Mouse (Mus musculus) kidney, postnatal 0 days (tissue): ENCODE data around the gene Slf1. TPM values are rescaled to one million over a fixed set of nuclear protein-coding genes. Genes with fewer than 3 reads are reported as not detected.

Source experiments
- ATAC-seq: fragments of 200-750 bp; cut with Nextera tagmentation; replicated peaks from 2 replicates; pipeline ENCODE4 v1.8.0; 2017; ENCODE audit warnings: low read depth, moderate number of reproducible peaks, moderate TSS enrichment, moderate library complexity; ENCODE audit not compliant: low FRiP score
- DNase-seq: peaks from one replicate; pipeline ENCODE4 v3.0.0-alpha.2; 2016; ENCODE audit warnings: low spot score
- H3K27ac ChIP-seq: fragments of 300-500 bp; sonication (generic); 2 replicates; pipeline ENCODE4 v1.5.1; 2014; ENCODE audit warnings: mild to moderate bottlenecking
- H3K27me3 ChIP-seq: fragments of 300-500 bp; sonication (generic); 2 replicates; pipeline ENCODE4 v1.6.1; 2014; ENCODE audit warnings: low read length, mixed read lengths; ENCODE audit not compliant: insufficient read depth
- H3K36me3 ChIP-seq: fragments of 300-500 bp; sonication (generic); 2 replicates; pipeline ENCODE4 v1.6.1; 2014; ENCODE audit warnings: low read length, mixed read lengths; ENCODE audit not compliant: insufficient read depth
- H3K4me1 ChIP-seq: fragments of 300-500 bp; sonication (generic); replicated peaks from 2 replicates; pipeline ENCODE4 v1.6.1; 2014; ENCODE audit warnings: antibody characterized with exemption, low read length, mixed read lengths; ENCODE audit not compliant: insufficient read depth
- H3K4me2 ChIP-seq: fragments of 300-500 bp; sonication (generic); 2 replicates; pipeline ENCODE4 v1.6.1; 2014; ENCODE audit warnings: mild to moderate bottlenecking, low read length, moderate library complexity, mixed read lengths
- H3K4me3 ChIP-seq: fragments of 300-500 bp; sonication (generic); replicated peaks from 2 replicates; pipeline ENCODE4 v1.5.1; 2014; ENCODE audit warnings: low read depth, low read length
- H3K9ac ChIP-seq: fragments of 300-500 bp; sonication (generic); 2 replicates; pipeline ENCODE4 v1.6.1; 2014; ENCODE audit warnings: low read depth, low read length
- H3K9me3 ChIP-seq: fragments of 300-500 bp; sonication (generic); replicated peaks from 2 replicates; pipeline ENCODE4 v1.6.1; 2016; ENCODE audit warnings: low read length, inconsistent platforms, mixed read lengths
- CTCF ChIP-seq: IDR thresholded peaks from 2 replicates; pipeline ENCODE4 v1.5.1; 2016; ENCODE audit warnings: antibody characterized with exemption, low read depth, mild to moderate bottlenecking, moderate library complexity
- WGBS: fragments of 180-500 bp; shearing (Covaris S2); extraction: QIAGEN DNeasy Blood & Tissue Kit; methylation state at CpG from one replicate; pipeline ENCODE4 v1.1.7; 2014; 5-methylcytosine and 5-hydroxymethylcytosine counted together
- polyA plus RNA-seq: library from polyadenylated mRNA; unstranded; fragments of >200 nt; fragmentation: Nextera tagmentation; extraction: Ambion mirVana; gene quantifications from 2 replicates; pipeline ENCODE4 v1.2.1, GENCODE M21; 2015

The Slf1 gene
- polyA plus RNA-seq, 1 experiment from 2014 or later: 37.1 TPM

- Histone ChIP-seq H3K4me2 (no peak overlapping the region), H3K27me3 (no peaks in the 10 kb centered on the region), H3K27ac (no peak overlapping the region), H3K9ac (no peak overlapping the region), H3K4me3 (no peak overlapping the region), H3K9me3 (no peaks in the 10 kb centered on the region), H3K36me3 (no peaks in the 10 kb centered on the region), H3K4me1 (no peaks in the 10 kb centered on the region)
- WGBS: 87% methylated on average over 2 of the region's 2 CpGs
- TF ChIP-seq CTCF: no peak
- ATAC-seq: no peak
- DNase-seq: no peak
Observed at GRCm38 (mm10) chr13:77018851-77019250, 116.4 kb downstream of the Slf1 start.

GRCm38 (mm10) chr13:77003684-77004083, 131.6 kb downstream of the Slf1 start:
- 84% methylated on average over 1 of the region's 1 CpGs for WGBS
- Histone ChIP-seq H3K27ac (no peak overlapping the region), H3K9me3 (no peaks in the 10 kb centered on the region), H3K4me3 (no peak overlapping the region), H3K4me1 (no peaks in the 10 kb centered on the region), H3K27me3 (no peaks in the 10 kb centered on the region), H3K4me2 (no peak overlapping the region), H3K9ac (no peak overlapping the region), H3K36me3 (no peaks in the 10 kb centered on the region)
- no peak for TF ChIP-seq CTCF
- DNase-seq (no peak), ATAC-seq (no peak)

DNA sequence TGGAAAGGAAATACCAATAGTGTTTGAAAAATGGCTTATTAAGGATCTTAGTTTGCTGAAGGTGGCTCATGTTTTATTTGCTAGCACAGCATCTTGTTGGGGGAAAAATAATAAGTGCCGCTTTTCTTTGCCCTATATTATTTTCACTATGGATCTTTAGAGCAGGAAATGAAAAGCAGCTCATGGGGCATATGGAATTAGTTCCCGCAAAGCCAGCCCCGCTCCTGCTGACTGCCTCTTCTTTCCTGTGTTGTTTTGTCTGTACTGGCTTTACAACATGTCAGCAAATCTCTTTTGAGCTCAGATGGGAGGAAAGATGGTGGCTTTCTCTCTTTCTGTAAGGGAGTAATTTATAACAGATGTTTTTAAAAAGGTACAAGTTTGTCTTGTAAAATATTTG, 132.6 kb downstream of the Slf1 start:
- Histone ChIP-seq H3K4me3 (no peak overlapping the region), H3K9ac (no peak overlapping the region), H3K4me1 (no peaks in the 10 kb centered on the region), H3K9me3 (no peaks in the 10 kb centered on the region), H3K27ac (no peak overlapping the region), H3K27me3 (no peaks in the 10 kb centered on the region), H3K36me3 (no peaks in the 10 kb centered on the region), H3K4me2 (no peak overlapping the region)
- DNase-seq (no peak), ATAC-seq (no peak)
- no peak for TF ChIP-seq CTCF
- 71% methylated on average over 3 of the region's 3 CpGs for WGBS

Other genes with a start within 250 kb of the Slf1 start
- 7.1 and 8.1 TPM in 2 replicates for gene 2210408I21Rik, start 67 bp upstream of the Slf1 start, polyA plus RNA-seq